Mouse (Mus musculus) intestine, postnatal 0 days (tissue): Measurements from ENCODE around the gene Slc8a1. TPM values are rescaled to one million over a fixed set of nuclear protein-coding genes. Genes with fewer than 3 reads are reported as not detected.

ENCODE experiments used
- ATAC-seq: fragments of 200-750 bp; cut with Nextera tagmentation; 2 replicates; pipeline ENCODE4 v1.8.0; 2017; ENCODE audit warnings: mild to moderate bottlenecking, moderate TSS enrichment, moderate library complexity
- H3K27ac ChIP-seq: fragments of 300-500 bp; sonication (generic); 2 replicates; pipeline ENCODE4 v1.5.1; 2014; ENCODE audit warnings: mild to moderate bottlenecking, low read depth, low read length, moderate library complexity
- H3K27me3 ChIP-seq: fragments of 300-500 bp; sonication (generic); replicated peaks from 2 replicates; pipeline ENCODE4 v1.6.1; 2014; ENCODE audit warnings: low read length, mixed read lengths; ENCODE audit not compliant: control insufficient read depth, insufficient read depth
- H3K36me3 ChIP-seq: fragments of 300-500 bp; sonication (generic); 2 replicates; pipeline ENCODE4 v1.6.1; 2014; ENCODE audit warnings: mild to moderate bottlenecking, moderate library complexity; ENCODE audit not compliant: control insufficient read depth, insufficient read depth
- H3K4me1 ChIP-seq: fragments of 300-500 bp; sonication (generic); replicated peaks from 2 replicates; pipeline ENCODE4 v1.6.1; 2014; ENCODE audit warnings: antibody characterized with exemption, low read length, mixed read lengths; ENCODE audit not compliant: control insufficient read depth, insufficient read depth
- H3K4me2 ChIP-seq: fragments of 300-500 bp; sonication (generic); replicated peaks from 2 replicates; pipeline ENCODE4 v1.6.1; 2014; ENCODE audit warnings: low read depth, mild to moderate bottlenecking, moderate library complexity
- H3K4me3 ChIP-seq: fragments of 300-500 bp; sonication (generic); 2 replicates; pipeline ENCODE4 v1.5.1; 2014; ENCODE audit warnings: low read depth, low read length
- H3K9ac ChIP-seq: fragments of 300-500 bp; sonication (generic); 2 replicates; pipeline ENCODE4 v1.6.1; 2014; ENCODE audit warnings: mild to moderate bottlenecking, low read depth, low read length
- H3K9me3 ChIP-seq: fragments of 300-500 bp; sonication (generic); 2 replicates; pipeline ENCODE4 v1.6.1; 2016; ENCODE audit warnings: mixed run types; ENCODE audit not compliant: control insufficient read depth
- CTCF ChIP-seq: sonication (generic); IDR thresholded peaks from 2 replicates; pipeline ENCODE4 v1.5.1; 2016; ENCODE audit warnings: low read depth, mild to moderate bottlenecking, control low read depth, antibody characterized with exemption, moderate library complexity
- WGBS: fragments of 180-500 bp; shearing (Covaris S2); extraction: QIAGEN DNeasy Blood & Tissue Kit; methylation state at CpG from one replicate; pipeline ENCODE4 v1.1.7; 2014; 5-methylcytosine and 5-hydroxymethylcytosine counted together
- polyA plus RNA-seq: library from polyadenylated mRNA; unstranded; fragments of >200 nt; fragmentation: Nextera tagmentation; extraction: Ambion mirVana; gene quantifications from 2 replicates; pipeline ENCODE4 v1.2.1, GENCODE M21; 2015

Gene Slc8a1
- polyA plus RNA-seq, 1 experiment from 2014 or later = 2.9 TPM

DNA sequence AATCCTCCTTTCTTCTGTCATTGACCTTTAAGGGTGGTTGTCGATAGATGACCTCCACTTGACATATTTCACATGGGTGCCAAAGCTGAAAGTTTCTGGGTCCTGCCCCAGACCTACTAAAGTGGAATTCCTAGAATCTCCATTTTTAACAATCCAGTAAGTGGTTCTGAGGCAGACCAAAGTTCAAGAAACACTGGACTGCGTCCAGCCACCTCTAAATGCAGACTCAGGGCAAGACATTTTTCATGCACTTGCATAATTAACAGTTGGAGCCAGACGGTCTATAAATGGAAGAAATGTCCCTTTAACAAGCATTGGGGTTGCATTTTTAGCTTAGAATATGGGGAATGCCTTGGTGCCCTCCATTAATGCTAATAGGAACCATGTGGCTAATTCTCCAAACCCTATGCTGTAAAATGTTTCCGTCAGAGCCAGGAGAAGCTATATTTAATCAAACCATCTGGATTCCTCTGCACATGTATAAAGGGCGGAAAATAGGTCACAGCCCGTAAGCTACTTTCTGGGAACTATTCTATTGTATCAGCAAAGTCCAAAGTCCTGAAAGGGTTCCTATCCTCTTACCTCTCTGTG is 224.7 kb downstream of the Slc8a1 start:
- H3K27ac ChIP-seq = no peak overlapping the region
- H3K9ac ChIP-seq = no peak overlapping the region
- no peaks in the 10 kb centered on the region for H3K4me1 ChIP-seq
- WGBS = 53% methylated on average over 6 of the region's 6 CpGs
- ATAC-seq = no peak
- H3K4me2 ChIP-seq = no peak overlapping the region
- H3K4me3 ChIP-seq = no peak overlapping the region
- no peak for TF ChIP-seq CTCF
- H3K27me3 ChIP-seq = no peaks in the 10 kb centered on the region
- no peaks in the 10 kb centered on the region for H3K9me3 ChIP-seq
- H3K36me3 ChIP-seq = no peaks in the 10 kb centered on the region

- WGBS = 79% methylated on average over 5 of the region's 5 CpGs
- no peak for TF ChIP-seq CTCF
Measured at GRCm38 (mm10) chr17:81505162-81505685, 233.0 kb downstream of the Slc8a1 start.

GRCm38 (mm10) chr17:81504040-81504439 is 234.1 kb downstream of the Slc8a1 start:
- H3K9me3 ChIP-seq = no peaks in the 10 kb centered on the region

More at GRCm38 (mm10) chr17:81505162-81505685, 233.0 kb downstream of the Slc8a1 start:
- H3K9ac ChIP-seq = no peak overlapping the region
- H3K27ac ChIP-seq = no peak overlapping the region
- no peaks in the 10 kb centered on the region for H3K36me3 ChIP-seq
- no peaks in the 10 kb centered on the region for H3K9me3 ChIP-seq
- no peak for ATAC-seq
- 0 out of 2 replicates have a peak, but pooled peaks cover 2% of the 10 kb centered on the region for H3K4me1 ChIP-seq
- H3K4me3 ChIP-seq = no peak overlapping the region
- no peak overlapping the region for H3K4me2 ChIP-seq
- no peaks in the 10 kb centered on the region for H3K27me3 ChIP-seq

DNA sequence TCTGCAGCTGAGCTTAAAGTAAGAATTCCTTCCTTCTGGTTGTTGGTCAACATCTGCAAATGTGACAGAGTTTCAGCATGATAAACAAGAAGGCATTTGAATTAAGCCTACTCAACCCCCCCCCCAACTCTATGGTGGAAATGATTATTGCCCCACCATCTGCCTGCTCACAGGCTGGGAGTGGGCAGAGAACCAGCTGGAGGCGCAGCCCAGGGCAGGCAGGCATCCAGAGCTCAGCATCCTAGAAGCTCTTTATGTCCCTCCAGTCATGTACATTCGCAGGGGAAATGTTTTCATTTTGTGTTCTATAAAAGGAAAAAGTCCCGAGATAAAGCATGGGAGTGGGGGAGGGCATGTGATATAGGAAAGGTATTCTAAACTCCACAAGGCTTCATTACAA is 235.4 kb downstream of the Slc8a1 start:
- Histone ChIP-seq H3K27ac (no peak overlapping the region), H3K27me3 (no peaks in the 10 kb centered on the region), H3K4me2 (no peak overlapping the region), H3K9me3 (no peaks in the 10 kb centered on the region), H3K4me3 (no peak overlapping the region), H3K4me1 (0 out of 2 replicates have a peak, but pooled peaks cover 4% of the 10 kb centered on the region), H3K9ac (no peak overlapping the region), H3K36me3 (no peaks in the 10 kb centered on the region)
- TF ChIP-seq CTCF = no peak
- 70% methylated on average over 3 of the region's 3 CpGs for WGBS
- no peak for ATAC-seq

More at GRCm38 (mm10) chr17:81504040-81504439, 234.1 kb downstream of the Slc8a1 start:
- 0 out of 2 replicates have a peak, but pooled peaks cover 4% of the 10 kb centered on the region for H3K4me1 ChIP-seq
- no peak overlapping the region for H3K27ac ChIP-seq
- no peak overlapping the region for H3K9ac ChIP-seq
- no peak overlapping the region for H3K4me3 ChIP-seq
- no peak for ATAC-seq
- H3K27me3 ChIP-seq = no peaks in the 10 kb centered on the region
- no peaks in the 10 kb centered on the region for H3K36me3 ChIP-seq
- TF ChIP-seq CTCF = no peak
- 86% methylated on average over 2 of the region's 2 CpGs for WGBS
- no peak overlapping the region for H3K4me2 ChIP-seq

DNA sequence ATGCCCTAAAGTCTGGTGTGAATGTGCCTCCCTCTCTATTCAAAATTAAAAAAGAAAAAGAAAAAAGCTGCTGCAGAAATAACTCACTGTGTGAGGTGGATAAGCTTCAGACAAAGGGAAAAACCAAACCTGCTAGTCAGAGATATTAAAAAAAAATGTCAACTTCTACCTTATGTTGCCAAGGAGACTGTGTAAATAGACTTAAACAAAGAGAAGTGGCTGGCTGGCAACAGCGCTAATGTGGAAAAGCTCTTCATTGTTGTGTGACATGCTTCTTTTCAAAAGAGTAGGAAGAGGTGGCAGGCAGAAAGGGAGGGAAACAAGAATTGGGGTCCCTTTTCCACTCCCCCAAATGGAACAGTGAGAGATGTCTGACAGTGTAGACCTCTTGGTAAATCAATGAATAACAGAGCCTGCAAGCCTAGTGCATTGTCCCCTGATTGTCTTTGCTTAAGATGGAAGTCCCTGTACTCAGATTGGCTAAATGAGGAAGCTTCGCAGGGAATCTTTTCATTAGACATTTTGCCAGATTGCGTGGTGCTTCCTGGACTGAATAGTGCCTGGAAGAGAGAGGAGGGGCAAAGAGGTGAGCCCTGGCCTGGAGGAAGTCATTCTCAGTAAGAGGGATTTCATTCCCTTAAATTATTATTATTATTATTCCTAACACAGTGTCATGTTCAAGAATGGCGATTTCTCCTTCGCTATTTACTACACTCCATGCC is 237.3 kb downstream of the Slc8a1 start:
- Histone ChIP-seq H3K9me3 (no peaks in the 10 kb centered on the region), H3K4me1 (0 out of 2 replicates have a peak, but pooled peaks cover 4% of the 10 kb centered on the region), H3K4me3 (no peak overlapping the region), H3K4me2 (no peak overlapping the region), H3K27ac (no peak overlapping the region), H3K27me3 (no peaks in the 10 kb centered on the region), H3K36me3 (no peaks in the 10 kb centered on the region), H3K9ac (no peak overlapping the region)
- no peak for ATAC-seq
- TF ChIP-seq CTCF = no peak
- 60% methylated on average over 5 of the region's 5 CpGs for WGBS

GRCm38 (mm10) chr17:81497919-81498318 is 240.3 kb downstream of the Slc8a1 start:
- Histone ChIP-seq H3K36me3 (no peaks in the 10 kb centered on the region), H3K27ac (no peak overlapping the region), H3K9ac (no peak overlapping the region), H3K4me3 (no peak overlapping the region), H3K9me3 (no peaks in the 10 kb centered on the region), H3K4me1 (0 out of 2 replicates have a peak, but pooled peaks cover 4% of the 10 kb centered on the region), H3K27me3 (no peaks in the 10 kb centered on the region), H3K4me2 (no peak overlapping the region)
- TF ChIP-seq CTCF = no peak
- ATAC-seq = no peak
